Mouse (Mus musculus) fat pad, adult 2 months (tissue): ENCODE results near the gene Mpst.

Experiments
- DNase-seq: peaks from one replicate; pipeline ENCODE4 v3.0.0-alpha.2; 2011; ENCODE audit warnings: low read depth, low spot score; ENCODE audit errors: extremely low read depth

Mpst gene

DNA sequence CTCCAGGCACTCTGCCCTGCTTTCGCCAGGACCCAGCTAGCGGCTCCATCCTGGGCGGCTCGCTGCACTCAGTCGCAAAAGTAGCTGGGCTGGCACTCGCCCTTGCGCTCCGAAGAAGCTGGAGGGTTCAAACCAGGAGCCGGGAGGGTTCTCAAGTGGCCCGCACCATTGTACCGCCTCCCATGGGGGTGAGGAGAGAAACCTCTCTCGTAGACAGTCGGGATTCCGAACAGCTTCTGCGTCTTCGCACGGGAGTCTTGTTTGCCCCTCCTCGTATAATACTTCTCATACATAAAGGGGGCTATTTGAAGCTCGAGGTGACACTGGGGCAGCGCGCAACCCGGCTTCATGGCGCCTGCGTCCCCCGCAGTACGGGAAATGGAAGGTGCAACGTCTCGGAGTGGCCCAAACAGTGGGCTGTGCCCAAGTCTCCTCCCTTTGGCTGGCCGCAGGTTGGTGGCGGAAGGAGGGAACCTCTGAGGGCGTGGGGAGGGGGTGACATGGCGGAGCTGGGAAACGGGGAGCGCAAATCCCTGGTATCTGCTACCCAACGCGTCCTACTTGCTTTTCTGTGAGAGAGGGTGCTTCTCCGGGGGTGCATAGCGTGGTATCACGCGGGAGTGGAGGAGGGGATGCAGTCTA is at the start of gene Mpst:
Mpst (plus strand) TSS at position 124 of the 642 bp plus-strand sequence.
- no peak for DNase-seq

DNA sequence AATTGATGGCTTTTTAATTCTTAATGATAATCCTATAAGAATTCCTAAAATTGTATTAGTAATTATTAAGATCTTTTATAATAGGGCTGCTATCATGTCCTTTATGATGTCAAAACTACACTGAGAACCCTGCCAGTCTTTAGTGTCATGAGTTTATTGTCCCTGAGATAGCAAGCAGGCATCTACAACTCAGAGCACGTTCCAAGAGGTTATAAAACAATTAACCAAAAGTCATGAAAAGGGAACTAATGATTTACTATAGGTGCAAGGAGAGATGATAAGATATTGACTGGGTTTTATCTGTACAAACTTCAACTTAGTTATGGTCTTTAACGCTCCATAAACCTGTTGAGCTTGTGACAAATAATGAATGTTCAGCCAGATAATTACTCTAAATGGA is 40.3 kb upstream of the Mpst start:
- DNase-seq = no peak

DNA sequence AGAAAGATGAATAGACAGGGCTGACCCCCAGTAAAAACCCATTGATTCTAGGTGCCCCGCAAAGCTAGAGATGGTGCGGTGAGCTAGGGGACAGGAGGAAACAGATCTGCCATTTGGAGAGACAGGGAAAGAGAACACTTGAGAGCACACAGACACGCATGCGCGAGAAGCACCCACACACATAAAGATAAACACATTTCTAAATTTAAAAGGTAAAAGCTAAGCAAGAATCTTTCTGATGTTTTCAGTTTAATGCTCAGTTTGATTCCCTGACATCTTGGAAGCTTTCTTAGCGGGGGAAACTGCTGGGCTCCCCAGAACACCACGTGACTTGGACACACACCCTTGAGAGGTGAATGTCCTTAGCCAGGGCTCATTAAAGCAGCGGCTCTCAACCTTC is 39.3 kb upstream of the Mpst start:
- DNase-seq = no peak

DNA sequence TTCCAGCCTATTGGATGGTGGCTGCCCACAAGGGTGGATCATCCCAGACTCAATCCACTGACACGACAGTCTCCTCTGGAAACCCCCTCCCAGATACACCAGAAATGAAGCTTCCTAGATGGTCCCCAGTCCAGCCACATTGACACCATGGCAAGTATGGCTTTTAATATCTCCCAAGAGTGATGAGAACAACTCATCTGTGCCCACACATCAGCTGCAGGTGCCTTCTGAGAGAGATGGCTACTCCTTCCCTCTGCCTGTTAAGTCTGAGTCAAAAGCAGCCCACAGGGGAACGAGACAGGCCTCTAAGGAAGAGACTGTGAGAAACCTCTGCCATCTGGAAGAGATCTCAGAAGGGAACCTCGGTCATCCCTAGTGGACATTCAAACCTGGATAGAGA is 38.4 kb upstream of the Mpst start:
- no peak for DNase-seq

DNA sequence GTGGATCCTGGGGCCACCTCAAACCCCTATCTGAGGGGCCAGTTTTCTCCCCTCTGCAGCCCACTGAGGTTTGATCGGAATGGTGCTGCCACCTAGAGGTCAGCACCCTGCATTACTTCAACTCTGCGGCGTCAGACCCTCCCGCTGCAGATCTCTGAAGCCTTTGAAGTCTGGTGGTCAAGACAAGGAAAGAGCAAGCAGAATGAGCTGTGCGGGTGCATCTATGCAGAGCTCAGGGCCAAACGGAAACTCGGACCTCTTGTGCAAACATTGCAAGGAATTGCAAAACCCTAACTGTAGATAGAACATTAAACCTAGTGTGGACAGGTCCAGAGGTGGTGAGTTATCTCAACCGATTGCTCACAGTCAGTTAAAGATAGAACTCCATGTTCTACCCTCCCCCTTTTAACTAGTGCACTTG is 37.3 kb upstream of the Mpst start:
- DNase-seq = no peak

DNA sequence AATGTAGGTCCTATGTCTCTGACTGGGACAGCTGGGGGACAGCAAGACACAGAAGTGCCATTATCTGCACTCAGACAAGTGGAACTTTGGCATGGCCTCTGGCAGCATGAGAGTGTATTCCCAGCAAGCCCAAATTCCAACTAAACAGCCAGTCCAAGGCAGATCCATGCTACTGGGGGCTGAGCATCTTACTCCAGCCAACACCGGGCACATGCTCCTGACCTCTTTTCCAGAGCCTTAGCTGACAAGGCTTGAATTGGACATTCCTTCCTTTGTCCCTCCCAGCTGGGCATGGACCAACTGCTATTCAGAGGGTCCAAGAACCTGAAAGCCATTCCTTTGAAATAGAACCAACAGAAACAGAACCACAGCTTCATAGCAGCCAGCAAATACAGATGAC is 36.6 kb upstream of the Mpst start:
- DNase-seq = no peak

DNA sequence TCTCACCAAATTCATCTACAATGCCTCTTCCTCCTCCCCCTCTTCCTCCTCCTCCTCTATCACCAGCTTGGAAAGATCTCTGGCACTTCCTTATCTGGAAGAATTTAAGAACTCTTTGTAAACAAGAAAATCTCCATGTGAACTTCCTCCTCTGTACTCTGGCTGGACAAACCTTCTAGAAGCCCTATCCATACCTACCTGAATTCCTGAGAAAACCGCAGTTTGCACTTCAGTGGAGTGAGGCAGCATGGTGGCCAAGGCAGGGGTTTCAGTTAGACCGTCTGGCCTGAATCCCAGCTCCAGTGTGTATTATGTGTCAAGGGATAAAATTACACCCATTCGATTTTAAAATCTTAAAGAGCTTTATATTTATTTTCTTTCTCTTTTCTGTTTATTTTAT is 33.4 kb upstream of the Mpst start:
- no peak for DNase-seq

DNA sequence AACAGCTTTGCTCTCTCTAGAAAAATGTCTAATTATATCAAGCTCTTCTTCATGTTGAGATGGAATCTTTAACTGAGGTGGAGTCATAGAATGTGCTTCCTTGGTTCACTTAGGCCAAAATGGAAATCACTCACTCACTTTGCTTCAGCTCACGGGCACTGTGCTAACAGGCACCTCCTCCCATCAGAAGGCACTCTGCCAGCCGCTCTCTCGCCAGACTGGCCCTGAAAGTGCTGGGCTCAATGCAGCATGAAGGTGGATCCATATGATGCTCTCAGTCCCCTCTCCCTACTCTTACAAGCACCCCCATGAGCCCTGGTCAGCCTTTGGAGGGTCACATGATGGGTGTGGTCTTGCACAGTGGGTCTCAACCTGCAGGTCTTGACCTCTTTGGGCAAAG is 32.0 kb upstream of the Mpst start:
- no peak for DNase-seq

DNA sequence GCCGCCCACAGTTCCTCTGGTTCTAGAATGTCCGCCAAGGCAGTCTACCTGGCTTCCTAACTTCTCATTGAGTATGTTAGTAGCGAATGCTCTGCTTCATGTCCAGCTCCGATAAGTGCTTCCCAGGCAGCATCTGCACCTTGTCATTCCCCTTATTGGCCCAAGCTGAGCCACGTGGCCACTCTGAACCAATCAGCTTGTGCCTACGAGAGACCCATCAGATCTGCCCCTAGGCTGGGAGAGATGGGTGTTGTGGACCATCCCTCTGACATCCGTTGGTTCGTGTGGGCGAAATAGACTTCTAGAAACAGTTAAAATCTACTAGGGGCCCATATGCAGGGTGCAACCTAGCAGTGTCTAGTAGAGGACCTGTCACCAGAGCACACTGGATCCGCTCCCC is 28.4 kb upstream of the Mpst start:
- DNase-seq = no peak

DNA sequence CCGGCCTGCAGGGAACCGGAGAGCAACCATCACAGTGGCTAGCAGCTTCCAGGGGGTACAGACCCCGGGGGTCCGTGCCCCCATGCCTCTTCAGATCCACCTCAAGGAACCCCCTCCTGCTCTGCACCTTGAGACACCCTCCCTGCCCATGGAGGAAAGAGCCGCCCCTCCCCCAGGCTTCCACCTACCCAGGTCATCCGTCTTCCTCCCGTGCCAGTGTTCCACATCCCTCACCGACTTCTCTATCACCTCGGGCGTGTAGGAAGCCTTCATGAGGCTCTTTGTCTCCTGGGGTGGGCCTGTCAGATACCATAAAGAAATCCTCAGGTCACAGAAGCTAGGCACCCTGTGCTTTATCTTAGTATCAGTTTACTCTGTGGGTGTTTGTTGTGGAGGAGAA is 27.7 kb upstream of the Mpst start:
- DNase-seq = no peak

DNA sequence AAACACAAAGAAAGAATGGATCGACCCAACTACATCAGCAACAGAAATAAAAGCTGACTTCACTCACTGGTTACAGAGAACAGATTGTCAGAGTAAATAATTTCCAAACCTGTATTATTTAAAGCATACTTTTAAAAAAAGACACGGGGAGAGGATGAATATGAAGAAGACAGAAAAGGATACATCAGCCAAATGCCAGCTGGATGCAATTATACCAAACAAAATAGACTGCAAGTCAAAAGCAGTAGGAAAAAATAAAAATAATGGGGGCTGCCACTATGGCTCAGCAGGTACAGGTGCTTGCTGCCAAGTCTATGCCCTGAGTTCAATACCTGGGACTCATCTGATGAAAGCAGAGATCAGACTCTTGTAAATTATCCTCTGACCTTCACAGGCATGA is 26.0 kb upstream of the Mpst start:
- no peak for DNase-seq

DNA sequence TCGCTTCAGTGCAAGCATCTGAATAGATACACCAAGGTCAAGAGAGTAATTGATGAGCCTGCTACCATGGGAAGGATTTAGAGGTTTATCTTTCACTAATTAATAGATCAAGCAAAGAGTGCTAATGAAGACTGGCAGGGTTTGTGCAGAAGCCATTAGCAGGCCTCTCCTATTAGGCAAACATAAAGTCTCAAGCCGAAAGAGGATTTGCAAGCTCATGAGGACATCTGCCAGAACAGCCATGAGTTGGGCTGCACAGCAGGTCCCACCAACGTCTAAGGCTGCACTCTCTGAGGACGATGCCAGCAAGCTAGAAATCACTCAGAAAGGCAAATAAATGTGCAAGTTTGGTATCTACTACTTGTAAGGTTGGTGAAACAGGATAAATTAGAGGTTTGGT is 25.5 kb upstream of the Mpst start:
- no peak for DNase-seq

DNA sequence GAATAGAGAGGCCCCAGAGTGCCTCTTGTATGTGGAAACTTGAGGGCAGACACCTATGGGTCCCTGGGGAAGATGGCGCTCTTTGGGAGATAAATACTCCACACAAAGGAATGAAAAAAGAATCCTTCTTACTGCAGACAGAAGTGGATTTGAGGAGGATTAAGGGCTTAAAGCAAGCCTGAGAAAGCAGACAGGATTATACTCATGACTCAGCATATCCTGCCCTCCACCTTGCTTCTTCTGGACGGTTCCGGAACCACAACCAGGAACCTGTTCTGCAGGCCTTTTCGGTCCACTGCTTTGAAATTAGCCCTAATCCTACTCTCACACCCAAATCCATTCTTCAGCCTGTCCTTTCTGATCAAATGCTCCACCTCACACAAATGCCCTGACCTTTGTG is 24.1 kb upstream of the Mpst start:
- DNase-seq = no peak

DNA sequence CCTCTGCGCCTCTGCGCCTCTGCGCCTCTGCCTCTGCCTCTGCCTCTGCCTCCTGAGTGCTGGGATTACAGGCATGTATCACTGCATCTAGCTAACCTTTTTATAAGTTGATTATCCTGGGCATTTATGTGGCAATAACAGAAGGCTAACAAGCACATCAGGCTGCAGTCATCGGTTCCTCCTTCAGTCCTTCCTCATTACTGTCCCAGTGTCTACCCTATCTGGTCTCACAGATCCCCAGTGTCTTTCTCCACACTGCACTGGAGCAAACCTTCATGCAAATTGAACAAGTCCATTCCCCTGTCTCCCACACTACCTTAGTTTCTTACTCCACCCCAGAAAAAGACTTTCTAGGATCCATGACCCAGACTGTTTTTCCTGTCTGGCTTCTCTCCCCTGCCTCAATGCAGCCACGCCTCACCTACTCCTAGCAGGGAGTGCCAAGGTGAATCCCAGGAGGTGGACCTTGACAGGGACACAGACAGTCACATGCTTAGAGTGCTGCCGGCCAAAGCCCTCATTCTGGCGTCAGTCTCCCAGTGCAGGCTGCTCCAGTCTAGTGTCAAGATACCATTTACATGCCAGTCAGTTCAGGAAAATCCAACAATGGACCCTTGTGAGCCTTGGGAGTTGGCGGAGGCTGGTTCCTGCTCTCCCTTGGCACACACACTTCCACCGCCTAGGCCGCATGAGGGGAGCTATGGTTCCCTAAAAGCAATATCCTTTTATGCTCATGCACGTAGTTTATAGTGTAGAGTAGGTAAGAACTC is 22.6 kb upstream of the Mpst start:
- DNase-seq = no peak

DNA sequence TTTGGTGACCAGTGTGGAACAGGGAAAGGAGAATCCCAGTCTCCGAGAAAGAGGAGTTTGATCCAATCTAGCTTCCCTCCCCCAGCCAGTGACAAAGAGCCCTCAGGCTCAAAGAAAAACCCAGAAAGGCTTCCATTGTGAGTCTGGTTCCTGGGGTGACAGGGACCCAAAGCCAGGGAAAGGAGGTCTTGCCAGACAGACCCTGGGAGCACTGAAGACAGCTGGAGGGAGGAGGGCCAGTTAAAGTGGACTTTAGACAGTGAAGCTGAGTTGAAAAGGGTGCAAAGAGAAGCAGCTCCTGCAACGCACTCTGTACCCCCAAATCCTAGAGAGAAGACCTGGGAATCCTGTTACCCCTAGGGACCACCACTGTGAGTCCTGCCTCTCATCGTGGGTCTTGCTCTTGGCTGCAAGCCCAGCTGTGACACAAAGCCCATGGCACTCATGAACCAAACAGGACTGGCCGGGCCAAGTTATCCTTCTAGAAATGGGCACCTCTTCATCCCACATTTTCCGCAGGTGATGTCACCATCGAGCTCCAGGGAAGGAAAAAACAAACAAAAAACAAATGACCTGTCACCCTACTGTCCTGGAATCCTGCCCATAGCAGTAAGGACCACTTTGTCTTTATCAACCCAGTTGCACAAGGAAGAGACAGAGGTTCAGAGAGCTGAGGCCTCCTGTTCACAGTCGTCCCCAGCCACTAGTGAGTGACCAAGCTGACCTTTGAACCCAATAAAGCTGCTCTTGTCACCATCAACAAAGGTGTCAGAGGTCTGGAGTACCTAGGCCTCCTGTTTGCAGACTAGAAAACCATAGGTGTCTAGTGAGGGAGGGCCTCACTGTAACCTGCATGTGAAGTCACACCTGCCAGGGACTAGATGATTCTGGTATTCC is 21.7 kb upstream of the Mpst start:
- no peak for DNase-seq

DNA sequence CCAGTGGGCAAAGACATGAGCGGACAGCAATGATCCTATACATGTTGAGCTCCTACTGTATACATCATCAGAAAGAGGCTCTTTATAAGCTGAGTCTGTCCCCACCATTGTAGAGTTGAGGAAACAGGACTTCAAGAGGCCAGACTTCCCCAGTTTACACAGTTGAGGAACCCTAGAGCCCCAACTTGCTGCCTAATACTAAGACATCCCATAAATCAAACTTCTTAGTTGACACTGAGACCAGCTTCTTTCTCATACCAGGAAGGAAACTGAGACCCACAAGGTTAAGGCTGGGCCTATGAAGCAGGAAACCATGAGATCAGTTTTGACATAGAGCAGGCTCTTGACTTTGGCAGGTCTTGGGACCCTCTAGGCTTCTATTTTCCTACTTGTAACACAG is 20.7 kb upstream of the Mpst start:
- DNase-seq = no peak

DNA sequence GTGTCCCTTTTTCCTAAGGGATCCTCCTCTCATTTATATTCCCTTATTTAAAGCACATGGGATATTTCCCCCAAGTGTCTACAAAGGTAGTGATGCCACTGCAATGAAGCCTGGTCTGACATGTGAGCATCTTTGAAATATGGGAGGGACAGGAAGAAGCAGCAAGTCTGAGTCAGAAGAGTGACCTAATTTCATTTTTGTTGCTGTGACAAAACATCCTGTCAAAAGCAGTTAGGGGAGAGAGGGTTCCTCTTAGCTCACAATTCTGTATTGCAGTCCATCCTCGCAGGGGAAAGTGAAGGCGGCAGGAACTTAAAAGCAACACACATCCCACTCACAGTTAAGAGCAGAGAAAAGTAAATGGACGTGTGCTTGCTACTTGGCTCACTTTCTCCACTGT is 15.4 kb upstream of the Mpst start:
- DNase-seq = no peak

DNA sequence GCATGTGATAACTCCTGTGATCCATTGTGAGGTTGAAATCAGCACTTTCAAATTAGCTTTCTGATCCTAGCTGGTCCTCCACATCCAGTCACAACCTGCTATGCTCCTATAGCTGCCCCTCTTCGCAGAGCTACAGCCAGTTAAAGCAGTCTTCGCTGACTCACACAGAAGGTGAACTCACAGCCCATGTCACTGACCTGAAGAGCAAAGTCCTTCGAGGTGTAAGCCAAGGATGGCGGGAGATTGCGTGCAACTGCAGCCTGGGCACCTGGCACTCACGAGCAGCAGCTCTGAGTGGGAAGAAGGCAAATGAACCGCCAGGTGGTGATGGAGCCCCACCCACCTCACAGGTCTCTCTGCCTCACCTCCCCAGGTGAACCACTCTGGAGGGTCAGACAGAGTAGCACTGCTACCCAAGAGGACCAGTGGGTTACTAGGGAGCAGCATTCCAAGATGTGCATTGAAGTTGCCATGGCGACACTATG is 10.7 kb upstream of the Mpst start, which contains the start of gene Tex33:
Tex33 (minus strand) TSS at position 435 of the 485 bp plus-strand sequence.
- no peak for DNase-seq

DNA sequence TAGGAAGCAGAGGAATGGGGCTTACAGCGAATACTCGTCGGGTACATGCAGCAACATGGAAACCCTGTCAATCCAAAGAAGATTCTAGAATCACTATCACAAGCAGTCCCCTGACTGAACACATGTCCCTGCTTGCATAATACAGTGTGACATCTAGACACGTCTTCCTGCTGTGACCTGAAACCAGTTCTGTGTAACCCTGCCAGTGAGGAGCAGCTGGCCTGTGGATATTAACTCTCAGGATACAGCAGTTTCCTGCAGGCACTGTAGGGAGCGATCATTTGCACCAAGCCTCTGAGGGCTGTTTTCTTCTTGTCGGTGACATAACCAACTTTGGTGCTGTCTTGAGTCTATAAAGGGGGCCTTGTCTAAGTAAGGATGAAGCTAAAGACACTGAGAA is 4.9 kb upstream of the Mpst start:
- DNase-seq = no peak

DNA sequence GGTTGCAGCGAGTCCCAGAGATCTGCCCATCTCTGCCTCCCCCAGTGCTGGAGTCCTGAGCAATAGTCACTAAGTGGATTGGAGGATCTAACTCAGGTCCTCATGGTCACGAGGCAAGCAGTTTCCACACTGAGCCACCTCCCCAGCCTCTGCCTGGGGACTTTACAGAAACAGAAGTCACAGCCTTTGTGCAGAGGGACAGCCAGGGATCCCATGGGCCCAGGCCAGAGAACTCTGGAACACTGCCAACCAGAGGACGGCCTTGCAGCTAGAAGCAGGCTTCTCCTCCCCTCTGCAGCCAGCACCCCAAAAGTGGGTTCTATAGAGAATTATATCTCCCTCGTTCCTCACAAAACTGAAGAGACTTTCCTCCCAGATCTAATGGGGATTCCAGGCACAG is 4.3 kb upstream of the Mpst start:
- no peak for DNase-seq

DNA sequence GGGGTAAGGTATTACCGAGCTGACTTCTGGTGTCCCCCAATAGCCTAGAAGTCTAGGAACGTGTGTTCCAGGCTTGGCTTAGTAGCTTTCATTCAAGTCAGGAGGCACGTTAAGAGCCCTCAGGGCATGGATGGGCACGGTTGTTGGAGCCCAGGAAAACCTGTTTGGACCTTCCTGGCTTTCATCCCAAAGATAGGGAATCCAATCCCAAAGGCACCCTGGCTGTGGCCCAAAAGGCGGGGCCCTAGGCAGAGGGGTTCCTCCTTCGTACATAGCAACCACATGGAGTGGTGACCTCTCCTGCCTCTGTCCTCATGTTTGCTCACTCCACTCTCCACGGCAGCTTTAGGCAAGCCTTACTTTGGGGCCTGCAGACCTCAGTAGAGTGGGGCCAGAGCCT is 3.8 kb upstream of the Mpst start:
- DNase-seq = no peak

DNA sequence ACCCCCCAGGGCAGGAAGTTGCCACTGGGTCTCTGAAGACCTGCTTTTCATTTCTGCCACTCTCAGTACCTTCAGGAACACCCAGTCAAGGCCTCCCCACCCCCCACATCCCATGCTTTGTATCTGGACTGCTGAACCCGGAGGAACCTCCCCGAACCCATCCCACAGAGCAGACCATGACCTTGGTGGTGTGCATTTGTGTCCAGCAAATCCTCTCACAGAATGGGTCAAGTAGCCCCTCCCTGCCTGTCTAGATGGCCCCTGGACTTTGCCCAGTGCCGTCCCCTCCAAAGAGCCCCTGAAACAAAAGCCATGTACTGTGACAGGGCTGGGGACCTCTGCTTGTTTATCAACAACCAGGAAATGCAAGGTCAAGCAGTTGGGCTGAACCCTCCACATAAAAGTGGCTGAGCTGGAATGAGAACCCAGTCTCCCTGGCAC is 2.9 kb upstream of the Mpst start:
- no peak for DNase-seq
